ENCODE assay signal across 16 mouse cellular contexts in genomic region chr5:91502366-91502765, GRCm38 (mm10).
"Had no signal": no experiment of that assay in that cellular context is flagged by ENCODE, and none has a peak within 500 bp of the region (broad histone marks: within the 10 kb centered on the region; RNA-seq: fewer than 3 reads in every experiment).

No protein-coding gene starts in this region.

- DNase-seq: cerebellum, adult 9-10 months; cerebellum, adult 9-11 months; cerebellum, postnatal 10 days; cerebellum, postnatal 14 days; cerebellum, postnatal 25 days; cerebellum, postnatal 36 days; embryo, embryonic 11 days; forebrain, postnatal 0 days; gastrocnemius, adult 2 months; gastrocnemius, postnatal 10 days; gastrocnemius, postnatal 14 days; gastrocnemius, postnatal 25 days; gastrocnemius, postnatal 36 days; heart, adult 11 months; heart, adult 18-20 months; heart, adult 2 months had no signal
